Mouse (Mus musculus) lung, embryonic 15.5 days (tissue): ENCODE measurements at regions not wholly inside any gene's neighbourhood (a gene's known extent, or its start where the extent isn't known, plus 50 kb on each side); places are given as distances from the start of the nearest gene placed in this dataset.

Experiments
- ATAC-seq: fragments of 200-750 bp; cut with Nextera tagmentation; 2 replicates; pipeline ENCODE4 v1.8.0; 2017; ENCODE audit warnings: moderate number of reproducible peaks, borderline replicate concordance; ENCODE audit not compliant: low FRiP score, low TSS enrichment; ENCODE audit errors: extremely low read depth
- H3K27ac ChIP-seq: fragments of 300-500 bp; sonication (generic); 2 replicates; pipeline ENCODE4 v1.5.1; 2015; ENCODE audit warnings: moderate library complexity, mild to moderate bottlenecking, inconsistent platforms
- H3K27me3 ChIP-seq: fragments of 300-500 bp; sonication (generic); 2 replicates; pipeline ENCODE4 v1.6.1; 2015; ENCODE audit warnings: inconsistent platforms
- H3K36me3 ChIP-seq: fragments of 300-500 bp; sonication (generic); 2 replicates; pipeline ENCODE4 v1.6.1; 2015; ENCODE audit warnings: inconsistent platforms
- H3K4me1 ChIP-seq: fragments of 300-500 bp; sonication (generic); 2 replicates; pipeline ENCODE4 v1.6.1; 2015; ENCODE audit warnings: inconsistent platforms
- H3K4me2 ChIP-seq: fragments of 300-500 bp; sonication (generic); 2 replicates; pipeline ENCODE4 v1.6.1; 2015; ENCODE audit warnings: inconsistent platforms, mild to moderate bottlenecking, moderate library complexity
- H3K4me3 ChIP-seq: fragments of 300-500 bp; sonication (generic); 2 replicates; pipeline ENCODE4 v1.5.1; 2015; ENCODE audit warnings: mild to moderate bottlenecking, inconsistent platforms
- H3K9ac ChIP-seq: fragments of 300-500 bp; sonication (generic); 2 replicates; pipeline ENCODE4 v1.6.1; 2015; ENCODE audit warnings: inconsistent platforms
- H3K9me3 ChIP-seq: fragments of 300-500 bp; sonication (generic); 2 replicates; pipeline ENCODE4 v1.6.1; 2016; ENCODE audit warnings: inconsistent platforms
- WGBS: fragments of 180-500 bp; shearing (Covaris S2); methylation state at CpG from one replicate; pipeline ENCODE4 v1.1.7; 2015; 5-methylcytosine and 5-hydroxymethylcytosine counted together

DNA sequence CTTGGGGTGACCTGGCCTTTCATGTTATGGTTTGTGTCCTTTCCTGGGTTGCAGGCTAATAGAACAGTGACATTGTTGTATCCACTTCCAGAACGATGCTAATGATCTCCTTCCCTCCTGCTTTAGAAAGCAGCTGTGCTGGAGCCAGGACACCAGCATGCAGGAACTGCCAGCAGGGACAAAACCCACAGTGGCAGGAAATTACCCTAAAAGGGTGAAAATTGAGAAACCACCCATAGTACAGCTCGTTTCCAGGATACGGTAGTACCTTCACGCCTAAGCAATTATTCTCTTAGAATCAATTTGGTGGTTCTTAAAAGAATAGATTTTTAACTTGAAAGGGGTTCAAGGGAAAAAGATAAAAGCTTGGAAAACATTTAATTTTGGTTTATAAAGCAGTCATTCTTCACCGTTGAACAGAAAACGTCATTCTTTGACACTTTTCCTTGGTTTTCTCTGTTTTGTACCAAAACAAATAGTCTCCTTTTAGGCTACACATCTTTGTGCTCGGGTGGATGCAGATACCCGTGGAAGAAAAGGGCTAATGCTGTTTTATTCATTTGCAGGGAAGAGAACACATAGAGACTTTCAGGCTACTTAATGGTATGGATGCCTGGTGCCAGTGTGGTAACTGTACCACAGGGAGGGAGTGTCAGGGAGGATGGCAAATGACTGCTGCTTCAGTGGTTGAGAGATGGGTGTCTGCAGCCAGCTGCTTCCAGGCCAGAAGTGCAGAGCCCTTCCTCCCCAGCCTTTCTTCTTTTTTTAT lies 394.5 kb downstream of the Igsf11 start:
- Histone ChIP-seq H3K9ac (no peak overlapping the region), H3K27me3 (no peaks in the 10 kb centered on the region), H3K4me1 (no peaks in the 10 kb centered on the region), H3K4me3 (no peak overlapping the region), H3K27ac (no peak overlapping the region), H3K36me3 (no peaks in the 10 kb centered on the region), H3K9me3 (no peaks in the 10 kb centered on the region), H3K4me2 (no peak overlapping the region)
- 78% methylated on average over 8 of the region's 8 CpGs for WGBS
- no peak for ATAC-seq

DNA sequence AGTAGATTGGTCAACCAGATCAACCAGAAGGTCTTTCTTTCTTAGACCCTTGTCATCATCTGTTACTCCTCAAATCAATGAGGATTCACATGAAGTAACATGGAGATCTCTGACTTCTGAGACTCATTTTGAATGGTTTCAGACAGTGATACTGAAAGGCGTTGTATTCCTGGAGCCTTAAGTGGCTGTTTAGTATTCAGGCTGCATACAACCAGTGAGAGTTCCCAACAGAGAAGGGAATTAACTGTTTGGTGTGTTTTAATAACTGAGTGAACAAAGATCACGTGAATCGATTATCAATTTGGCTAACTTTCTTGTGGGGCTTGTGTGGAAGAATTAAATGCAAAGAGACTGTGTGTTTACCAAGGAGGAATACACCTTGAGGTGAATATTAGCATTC lies 406.4 kb downstream of the Igsf11 start:
- H3K36me3 ChIP-seq, result no peaks in the 10 kb centered on the region
- H3K4me3 ChIP-seq, result no peak overlapping the region
- H3K4me2 ChIP-seq, result no peak overlapping the region
- no peak for ATAC-seq
- H3K4me1 ChIP-seq, result no peaks in the 10 kb centered on the region
- no peaks in the 10 kb centered on the region for H3K27me3 ChIP-seq
- 88% methylated on average over 3 of the region's 3 CpGs for WGBS
- H3K27ac ChIP-seq, result no peak overlapping the region
- H3K9ac ChIP-seq, result no peak overlapping the region
- H3K9me3 ChIP-seq, result no peaks in the 10 kb centered on the region

DNA sequence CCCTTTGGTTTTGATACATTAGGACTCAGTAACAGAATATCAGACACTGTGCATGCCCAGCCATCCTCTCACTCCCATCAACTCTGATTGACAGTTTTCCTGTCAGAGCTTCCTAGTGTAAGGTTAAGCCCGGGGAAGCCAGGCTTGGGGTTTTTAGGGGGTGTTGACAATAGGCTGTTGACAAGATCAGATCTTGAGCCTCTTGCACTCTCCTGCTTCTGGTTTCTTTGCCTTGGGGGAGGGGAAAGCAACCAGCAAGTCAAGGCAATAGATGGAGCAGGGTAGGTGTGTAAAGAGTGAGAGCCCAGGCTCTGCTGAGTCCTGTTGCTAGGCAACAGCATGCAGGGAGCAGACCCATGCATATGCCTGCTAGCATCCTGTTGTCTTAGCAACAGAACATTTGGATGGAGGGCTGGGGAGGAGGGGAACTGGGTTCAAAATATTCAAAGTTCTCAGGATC lies 410.5 kb downstream of the Igsf11 start:
- Histone ChIP-seq H3K27me3 (no peaks in the 10 kb centered on the region), H3K9me3 (no peaks in the 10 kb centered on the region), H3K4me2 (no peak overlapping the region), H3K4me1 (no peaks in the 10 kb centered on the region), H3K4me3 (no peak overlapping the region), H3K9ac (no peak overlapping the region), H3K36me3 (no peaks in the 10 kb centered on the region), H3K27ac (no peak overlapping the region)
- ATAC-seq, result no peak
- 16% methylated on average over 1 of the region's 1 CpGs for WGBS

DNA sequence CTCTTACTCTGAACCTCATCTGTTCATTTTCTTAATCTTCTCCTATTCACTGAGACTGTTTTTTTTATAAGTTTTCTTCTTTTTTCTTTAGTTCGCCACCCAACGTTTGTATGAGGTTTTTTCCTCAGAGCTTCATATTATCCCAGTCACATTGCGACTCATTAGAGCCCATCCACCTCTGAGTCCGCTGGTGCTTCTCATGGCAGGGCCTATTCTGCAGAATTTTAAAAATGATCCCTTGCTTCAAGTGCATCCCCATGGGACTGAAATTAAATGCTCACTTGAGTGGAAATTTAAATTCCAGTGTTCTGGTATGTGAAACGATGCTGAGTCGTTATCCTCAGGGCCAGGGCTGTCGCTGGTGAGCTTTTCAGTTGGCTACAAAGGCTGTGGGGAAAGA lies 410.9 kb downstream of the Igsf11 start:
- Histone ChIP-seq H3K9ac (no peak overlapping the region), H3K4me3 (no peak overlapping the region), H3K27me3 (no peaks in the 10 kb centered on the region), H3K4me2 (no peak overlapping the region), H3K9me3 (no peaks in the 10 kb centered on the region), H3K4me1 (no peaks in the 10 kb centered on the region), H3K36me3 (no peaks in the 10 kb centered on the region), H3K27ac (no peak overlapping the region)
- no peak for ATAC-seq
- WGBS, result 52% methylated on average over 7 of the region's 7 CpGs

DNA sequence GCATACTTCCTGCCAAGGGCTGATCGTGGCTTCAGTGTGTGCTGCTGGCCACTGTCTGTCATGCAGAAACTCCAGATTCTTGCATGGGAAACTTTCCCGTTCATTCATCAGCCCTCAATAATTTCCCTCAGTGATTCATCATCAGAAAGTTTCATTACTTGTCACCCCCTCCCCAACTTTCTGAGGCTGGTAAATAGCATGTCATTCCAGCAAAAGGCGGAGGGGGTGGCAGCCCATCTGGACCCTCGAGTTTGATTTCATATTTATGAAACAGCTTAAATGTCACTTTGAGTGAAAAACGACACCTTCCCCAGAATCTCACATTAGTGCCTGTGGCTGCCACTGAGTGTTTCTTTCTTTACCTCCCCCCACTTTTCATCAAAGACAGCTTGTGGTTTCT lies 415.5 kb downstream of the Igsf11 start:
- Histone ChIP-seq H3K27ac (no peak overlapping the region), H3K27me3 (no peaks in the 10 kb centered on the region), H3K4me1 (no peaks in the 10 kb centered on the region), H3K4me3 (no peak overlapping the region), H3K36me3 (no peaks in the 10 kb centered on the region), H3K9me3 (no peaks in the 10 kb centered on the region), H3K4me2 (no peak overlapping the region), H3K9ac (no peak overlapping the region)
- no peak for ATAC-seq
- WGBS, result 53% methylated on average over 5 of the region's 5 CpGs

DNA sequence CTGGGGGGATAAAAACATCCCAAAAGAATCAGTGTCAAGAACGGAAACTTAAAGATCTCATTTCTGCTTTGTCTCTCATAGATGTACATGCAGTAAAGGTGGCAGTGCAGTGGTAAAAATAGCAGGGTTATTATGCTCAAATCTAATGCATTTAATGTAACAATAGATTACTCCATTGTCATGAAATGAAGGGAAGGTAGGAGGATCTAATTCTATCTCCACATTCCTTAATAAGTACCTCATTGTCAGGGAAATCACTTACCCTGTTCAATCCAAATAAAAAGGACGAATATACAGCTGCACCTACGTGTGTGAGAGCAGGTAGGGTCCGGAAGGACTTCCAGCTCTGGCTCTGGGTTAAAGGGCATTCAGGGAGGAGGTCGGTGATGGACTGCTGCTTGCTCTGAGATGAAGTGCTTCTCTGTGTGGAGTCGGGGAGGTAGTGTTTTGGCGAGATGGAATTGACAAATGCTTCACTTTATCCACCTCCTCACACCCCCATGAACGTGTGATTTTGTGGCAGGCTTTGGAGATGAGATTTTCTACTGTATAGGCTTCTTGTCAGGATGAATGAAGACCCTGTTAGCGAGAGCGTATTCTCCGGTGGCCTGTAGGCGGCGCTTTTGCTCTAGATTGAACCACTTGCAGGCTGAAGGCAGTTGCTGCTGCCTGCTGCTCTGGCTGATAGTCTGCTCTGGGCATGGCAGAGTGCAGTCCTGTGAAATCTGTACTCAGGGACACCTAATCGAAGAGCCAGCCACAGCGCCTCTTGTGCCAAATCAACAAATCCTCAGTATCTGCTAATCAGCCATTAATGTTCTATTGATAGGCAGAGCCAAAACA lies 424.5 kb downstream of the Igsf11 start:
- ATAC-seq, result no peak
- 20% methylated on average over 15 of the region's 15 CpGs for WGBS
- no peak overlapping the region for H3K4me3 ChIP-seq

DNA sequence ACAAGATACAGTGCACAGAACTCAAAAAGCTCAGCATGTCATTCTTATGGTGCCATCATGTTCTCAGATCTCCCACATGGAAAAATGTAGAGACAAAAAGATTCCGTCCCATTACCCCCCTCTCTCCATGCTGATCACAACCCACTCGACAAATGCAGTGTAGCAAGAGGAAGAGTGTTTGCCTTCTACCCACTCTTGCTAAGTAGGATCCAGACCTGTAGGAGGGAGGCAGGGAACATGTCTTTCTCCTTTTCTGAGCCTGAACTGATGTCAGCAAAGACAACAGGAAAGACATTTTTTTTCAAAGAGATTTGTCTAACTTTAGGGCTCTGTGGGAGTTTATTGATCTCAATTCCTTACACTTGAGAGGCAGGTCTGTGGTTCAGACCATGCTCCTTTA lies 433.2 kb downstream of the Igsf11 start:
- H3K36me3 ChIP-seq, result no peaks in the 10 kb centered on the region
- no peaks in the 10 kb centered on the region for H3K9me3 ChIP-seq
- no peaks in the 10 kb centered on the region for H3K27me3 ChIP-seq
- no peak overlapping the region for H3K4me3 ChIP-seq
- H3K9ac ChIP-seq, result no peak overlapping the region
- ATAC-seq, result no peak
- 74% methylated on average over 2 of the region's 2 CpGs for WGBS
- H3K4me1 ChIP-seq, result no peaks in the 10 kb centered on the region
- H3K4me2 ChIP-seq, result no peak overlapping the region
- no peak overlapping the region for H3K27ac ChIP-seq

More for the DNA sequence above, 424.5 kb downstream of the Igsf11 start:
- no peaks in the 10 kb centered on the region for H3K36me3 ChIP-seq
- no peak overlapping the region for H3K4me2 ChIP-seq
- no peaks in the 10 kb centered on the region for H3K27me3 ChIP-seq
- H3K4me1 ChIP-seq, result no peaks in the 10 kb centered on the region
- H3K9ac ChIP-seq, result no peak overlapping the region
- no peak overlapping the region for H3K27ac ChIP-seq
- H3K9me3 ChIP-seq, result no peaks in the 10 kb centered on the region

DNA sequence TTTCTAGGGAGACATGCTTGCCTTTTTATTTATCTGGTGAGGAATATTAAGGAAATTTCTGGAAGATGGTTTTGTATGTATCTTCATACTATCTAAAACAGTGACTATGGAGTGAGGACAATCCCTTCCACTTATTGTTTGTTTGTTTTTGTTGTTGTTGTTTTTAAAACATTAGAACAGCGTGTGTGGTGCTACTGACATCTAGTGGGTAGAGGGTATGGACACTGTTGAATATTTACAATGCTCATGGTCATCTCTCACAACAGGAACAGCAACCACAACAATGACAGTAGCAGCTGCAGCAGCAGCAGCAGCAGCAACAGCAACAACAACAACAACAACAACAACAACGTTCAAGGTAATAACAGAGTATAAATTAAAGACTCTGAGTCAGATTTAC lies 471.2 kb downstream of the Igsf11 start:
- no peak overlapping the region for H3K4me3 ChIP-seq
- H3K9me3 ChIP-seq, result no peaks in the 10 kb centered on the region
- no peaks in the 10 kb centered on the region for H3K27me3 ChIP-seq
- no peak overlapping the region for H3K9ac ChIP-seq
- ATAC-seq, result no peak
- H3K27ac ChIP-seq, result no peak overlapping the region
- H3K4me2 ChIP-seq, result no peak overlapping the region
- 56% methylated on average over 2 of the region's 2 CpGs for WGBS
- H3K36me3 ChIP-seq, result no peaks in the 10 kb centered on the region
- no peaks in the 10 kb centered on the region for H3K4me1 ChIP-seq

DNA sequence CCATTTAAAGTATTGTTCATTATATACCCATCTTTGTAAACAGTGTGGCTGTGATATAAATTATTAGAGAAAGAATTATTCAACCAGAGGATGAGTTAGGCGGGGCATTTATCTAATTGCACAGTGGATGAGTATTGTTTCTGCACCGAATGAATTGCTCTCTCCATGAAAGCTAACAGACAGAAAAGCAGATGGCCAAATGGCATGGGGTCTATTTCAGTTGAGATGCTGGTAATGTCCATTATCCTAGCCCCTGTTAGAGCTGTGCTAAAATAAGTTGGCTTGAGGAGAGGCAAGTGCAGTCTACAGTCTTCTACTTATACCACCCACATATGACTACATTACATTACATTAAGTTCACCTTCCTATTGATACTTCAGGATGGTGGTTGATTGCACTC lies 475.8 kb downstream of the Igsf11 start:
- Histone ChIP-seq H3K27ac (no peak overlapping the region), H3K9ac (no peak overlapping the region), H3K4me1 (no peaks in the 10 kb centered on the region), H3K36me3 (no peaks in the 10 kb centered on the region), H3K4me3 (no peak overlapping the region), H3K27me3 (no peaks in the 10 kb centered on the region), H3K9me3 (no peaks in the 10 kb centered on the region), H3K4me2 (no peak overlapping the region)
- ATAC-seq, result no peak
- WGBS, result 83% methylated on average over 2 of the region's 2 CpGs

DNA sequence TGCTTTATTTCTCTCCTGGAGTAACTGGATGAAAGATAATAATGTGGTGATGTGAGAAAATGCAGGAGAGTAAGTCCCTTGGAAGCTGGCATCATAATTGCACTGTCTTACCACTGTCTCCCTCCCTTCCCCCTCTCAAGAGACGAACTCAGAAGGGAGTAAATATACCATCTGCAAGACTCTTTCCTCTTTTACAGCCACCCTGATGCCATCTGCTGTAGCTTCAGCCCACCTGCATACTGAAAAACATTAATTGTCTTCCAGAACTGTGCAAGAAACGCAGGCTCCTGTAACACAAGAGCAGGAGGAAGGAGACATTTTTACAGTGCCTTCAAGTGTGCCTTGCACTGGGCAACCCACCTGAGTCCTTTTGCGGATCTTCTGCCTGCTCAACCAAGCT lies 482.1 kb downstream of the Igsf11 start:
- no peaks in the 10 kb centered on the region for H3K36me3 ChIP-seq
- ATAC-seq, result no peak
- H3K9me3 ChIP-seq, result no peaks in the 10 kb centered on the region
- no peak overlapping the region for H3K4me2 ChIP-seq
- no peak overlapping the region for H3K27ac ChIP-seq
- 61% methylated on average over 3 of the region's 3 CpGs for WGBS
- no peaks in the 10 kb centered on the region for H3K4me1 ChIP-seq
- no peak overlapping the region for H3K9ac ChIP-seq
- H3K27me3 ChIP-seq, result no peaks in the 10 kb centered on the region
- H3K4me3 ChIP-seq, result no peak overlapping the region

DNA sequence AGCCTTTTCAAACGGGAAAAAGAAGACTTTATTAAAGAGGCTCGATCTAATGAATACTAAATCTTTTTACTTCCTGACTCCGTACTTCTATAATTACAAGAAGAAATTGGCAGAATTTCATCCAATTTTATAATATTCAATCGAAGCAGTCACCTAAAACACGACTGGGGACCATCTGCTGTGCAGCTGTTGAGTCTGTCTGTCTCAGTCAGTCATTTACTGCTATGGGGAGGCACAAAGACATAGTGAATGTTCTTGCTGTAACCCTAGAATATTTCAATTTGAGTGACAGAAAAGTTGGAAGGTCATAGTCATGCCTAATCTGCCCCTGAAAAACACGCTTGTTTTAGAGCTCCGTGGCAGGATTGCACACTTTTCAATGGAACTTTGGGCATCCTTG lies 487.5 kb downstream of the Igsf11 start:
- no peaks in the 10 kb centered on the region for H3K27me3 ChIP-seq
- WGBS, result 74% methylated on average over 7 of the region's 7 CpGs
- H3K4me1 ChIP-seq, result no peaks in the 10 kb centered on the region
- ATAC-seq, result no peak
- no peak overlapping the region for H3K27ac ChIP-seq
- H3K36me3 ChIP-seq, result no peaks in the 10 kb centered on the region
- no peaks in the 10 kb centered on the region for H3K9me3 ChIP-seq
- no peak overlapping the region for H3K9ac ChIP-seq
- H3K4me2 ChIP-seq, result no peak overlapping the region
- H3K4me3 ChIP-seq, result no peak overlapping the region

DNA sequence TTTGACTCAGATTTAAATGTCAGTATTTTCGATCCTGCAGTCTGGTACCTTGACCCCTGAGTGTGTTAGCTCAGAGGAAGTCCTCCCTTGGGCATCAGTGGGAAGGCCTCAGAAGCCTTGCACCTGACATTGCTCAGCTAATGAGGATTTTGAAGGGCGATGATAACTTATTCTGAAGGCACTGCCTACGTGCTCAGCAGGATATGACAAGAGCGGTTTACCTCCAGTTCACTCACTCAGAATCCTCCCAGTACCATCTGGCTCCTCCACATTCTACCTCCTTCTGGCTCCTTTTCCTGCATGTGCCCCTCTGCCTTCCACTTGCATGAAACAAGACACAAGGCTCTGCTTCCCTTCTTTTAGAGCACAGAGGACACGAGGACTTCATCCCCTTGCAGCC lies 497.5 kb downstream of the Igsf11 start:
- Histone ChIP-seq H3K27ac (no peak overlapping the region), H3K4me2 (no peak overlapping the region), H3K9ac (no peak overlapping the region), H3K27me3 (no peaks in the 10 kb centered on the region), H3K4me1 (no peaks in the 10 kb centered on the region), H3K36me3 (no peaks in the 10 kb centered on the region), H3K4me3 (no peak overlapping the region), H3K9me3 (no peaks in the 10 kb centered on the region)
- 69% methylated on average over 5 of the region's 5 CpGs for WGBS
- no peak for ATAC-seq
